8 mouse cellular contexts compared by ENCODE assay signal in the genomic region with DNA sequence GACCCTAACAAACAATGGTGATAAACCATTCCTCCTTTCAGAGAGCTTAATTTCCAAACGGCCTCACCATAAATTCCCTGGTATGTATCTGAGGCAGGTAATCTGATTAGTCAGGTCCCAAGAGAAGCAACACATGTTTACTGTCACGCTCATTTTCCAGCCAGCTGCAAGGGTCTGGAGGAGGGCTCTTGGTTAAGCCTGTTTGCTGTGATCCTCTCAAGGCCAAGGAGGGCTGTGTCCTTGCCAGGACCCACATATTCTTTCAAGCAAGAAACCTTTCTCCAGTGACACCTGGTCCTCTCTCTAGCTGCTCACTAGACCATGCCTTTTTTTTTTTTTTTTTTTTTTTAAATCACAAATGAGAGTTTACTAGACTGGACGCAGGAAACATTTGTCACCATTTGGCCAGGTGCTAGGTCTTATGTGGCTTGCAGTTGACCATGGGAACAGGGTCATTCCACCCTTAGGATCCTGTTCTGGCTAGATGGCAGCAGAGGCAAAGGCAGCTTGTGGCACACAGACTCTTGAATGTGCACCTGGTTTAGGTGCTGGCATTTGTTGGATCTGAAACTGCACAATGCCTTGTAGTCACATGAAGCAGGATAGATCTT.
A peak's percentile ranks its signal among the peaks of the same experiment; 100 is the strongest.
DNase-seq lines count a peak whose midpoint lies in the region; ATAC-seq lines count a peak whose summit lies in the region.

No protein-coding gene starts in this region.

- H3K27me3 ChIP-seq in neural tube, embryonic 11.5 days (ENCODE audit: control insufficient read depth, insufficient read depth, low read length) = no peaks in the 10 kb centered on the region
- H3K27me3 ChIP-seq in stomach, embryonic 16.5 days (ENCODE audit: control insufficient read depth, insufficient read depth, low read length) = no peaks in the 10 kb centered on the region

- ATAC-seq in neural tube, embryonic 11.5 days (ENCODE audit: insufficient read depth, low FRiP score, low TSS enrichment) = peak; percentile 48
- peak; percentile 44; the same call in 1 of the 2 replicates for ATAC-seq in stomach, embryonic 16.5 days (ENCODE audit: insufficient read depth, low FRiP score)
- ATAC-seq in erythroid progenitor cell, adult 5-6 weeks (replicated peaks; ENCODE audit: low FRiP score, poor library complexity, severe bottlenecking) = no peak

- H3K9me3 ChIP-seq in neural tube, embryonic 11.5 days (ENCODE audit: control insufficient read depth, low read length) = no peaks in the 10 kb centered on the region
- no peaks in the 10 kb centered on the region for H3K9me3 ChIP-seq in stomach, embryonic 16.5 days (replicated peaks; ENCODE audit: control insufficient read depth, low read length)

- H3K4me2 ChIP-seq in neural tube, embryonic 11.5 days (ENCODE audit: low read depth) = peak overlapping the region; percentile 3; the same call in 1 of the 2 replicates
- peak overlapping the region; percentile 40 for H3K4me2 ChIP-seq in stomach, embryonic 16.5 days (ENCODE audit: low read depth, low read length)

- H3K36me3 ChIP-seq in neural tube, embryonic 11.5 days (ENCODE audit: control insufficient read depth, insufficient read depth, low read length) = no peaks in the 10 kb centered on the region
- no peaks in the 10 kb centered on the region for H3K36me3 ChIP-seq in stomach, embryonic 16.5 days (ENCODE audit: control insufficient read depth, insufficient read depth, low read length)

- H3K4me1 ChIP-seq in neural tube, embryonic 11.5 days (ENCODE audit: control insufficient read depth, insufficient read depth, low read length) = peaks cover 12% of the 10 kb centered on the region; the same call in 1 of the 2 replicates
- peaks cover 24% of the 10 kb centered on the region for H3K4me1 ChIP-seq in stomach, embryonic 16.5 days (ENCODE audit: control insufficient read depth, insufficient read depth, low read length)

- WGBS in neural tube, embryonic 11.5 days = 28% methylated on average over 3 of the region's 3 CpGs
- WGBS in stomach, embryonic 16.5 days = 24% methylated on average over 3 of the region's 3 CpGs

- H3K9ac ChIP-seq in neural tube, embryonic 11.5 days (ENCODE audit: low read length) = no peak overlapping the region
- no peak overlapping the region for H3K9ac ChIP-seq in stomach, embryonic 16.5 days (ENCODE audit: low read length)

- DNase-seq in neural tube, embryonic 11.5 days (ENCODE audit: low spot score) = no peak
- no peak for DNase-seq in neural tube, embryonic 10.5 days (ENCODE audit: extremely low spot score, low spot score)
- DNase-seq in heart, postnatal 4 days = peak; percentile 18
- DNase-seq in kidney, postnatal 36 days = peak; percentile 63 to 76
- DNase-seq in gastrocnemius, postnatal 10 days = no peak
- no peak for DNase-seq in gastrocnemius, postnatal 25 days

- H3K4me3 ChIP-seq in neural tube, embryonic 11.5 days (ENCODE audit: low read depth, low read length) = no peak overlapping the region
- H3K4me3 ChIP-seq in stomach, embryonic 16.5 days (replicated peaks; ENCODE audit: low read length) = 0 out of 2 replicates have a peak overlapping the region, but pooled peaks have one; percentile 18

- no peak overlapping the region for H3K27ac ChIP-seq in neural tube, embryonic 11.5 days (ENCODE audit: low read depth, low read length)
- H3K27ac ChIP-seq in stomach, embryonic 16.5 days (ENCODE audit: low read length) = peak overlapping the region; percentile 89

Comparison
In these comparisons a context has a peak if more than half of its experiments do, and no peak if none do; other contexts are left out.
1. DNase-seq: peak in heart, postnatal 4 days (single experiment) and kidney, postnatal 36 days (2 of 2); none in neural tube, embryonic 11.5 days (single experiment), neural tube, embryonic 10.5 days (single experiment), gastrocnemius, postnatal 10 days (single experiment) and gastrocnemius, postnatal 25 days (single experiment).